Mouse (Mus musculus): Measurements from ENCODE around the gene Sult2b1.

DNA sequence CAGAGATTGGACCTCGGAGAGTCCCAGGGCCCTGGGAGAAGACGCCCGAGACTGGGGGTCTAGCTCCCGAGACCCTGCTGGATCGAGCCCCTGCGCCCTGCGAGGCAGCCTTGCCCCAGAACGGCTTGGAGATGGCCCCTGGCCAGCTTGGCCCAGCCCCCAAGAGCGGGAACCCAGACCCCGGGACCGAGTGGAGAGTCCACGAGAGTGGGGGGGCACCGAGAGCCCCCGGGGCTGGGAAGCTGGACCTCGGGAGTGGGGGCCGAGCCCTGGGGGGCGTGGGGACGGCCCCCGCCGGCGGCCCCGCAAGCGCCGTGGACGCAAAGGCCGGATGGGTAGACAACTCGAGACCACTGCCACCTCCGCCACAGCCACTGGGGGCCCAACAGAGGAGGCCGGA lies 10.5 kb upstream of the Sult2b1 start:
- TF ChIP-seq POLR2A (IDR thresholded peaks at IDR 0.05; ENCODE audit: borderline replicate concordance, extremely low read depth, insufficient read depth, insufficient read length, poor library complexity, severe bottlenecking) (no peak), CTCF (IDR thresholded peaks at IDR 0.05; ENCODE audit: borderline replicate concordance, extremely low read depth, insufficient read depth, insufficient read length) (no peak)
